Comparison of ENCODE assay signal across 17 mouse cellular contexts in genomic region chr9:58131735-58132134, GRCm38 (mm10). TPM values are rescaled to one million over a fixed set of nuclear protein-coding genes. Genes with fewer than 3 reads are reported as not detected.
DNase-seq lines count a peak whose midpoint lies in the region; ATAC-seq lines count a peak whose summit lies in the region.
"Had no signal": no experiment of that assay in that cellular context is flagged by ENCODE, and none has a peak within 500 bp of the region (broad histone marks: within the 10 kb centered on the region; RNA-seq: fewer than 3 reads in every experiment).

No protein-coding gene starts in this region.

- no peak overlapping the region for H3K4me3 ChIP-seq in kidney, embryonic 15.5 days (replicated peaks)
- no peak overlapping the region for H3K4me3 ChIP-seq in embryonic facial prominence, embryonic 11.5 days (ENCODE audit: low read depth, low read length)
- no peak overlapping the region for H3K4me3 ChIP-seq in heart, embryonic 11.5 days (ENCODE audit: low read depth, low read length)
- H3K4me3 ChIP-seq: midbrain, embryonic 12.5 days had no signal

- no peak overlapping the region for H3K4me2 ChIP-seq in kidney, embryonic 15.5 days
- H3K4me2 ChIP-seq in embryonic facial prominence, embryonic 11.5 days (ENCODE audit: low read depth, low read length), result no peak overlapping the region
- H3K4me2 ChIP-seq in heart, embryonic 11.5 days, result no peak overlapping the region
- H3K4me2 ChIP-seq: liver, embryonic 11.5 days; lung, embryonic 14.5 days; midbrain, embryonic 12.5 days had no signal

- H3K27me3 ChIP-seq in kidney, embryonic 15.5 days, result 0 out of 2 replicates have a peak, but pooled peaks cover 8% of the 10 kb centered on the region
- H3K27me3 ChIP-seq in embryonic facial prominence, embryonic 11.5 days (ENCODE audit: control insufficient read depth, insufficient read depth, low read length), result no peaks in the 10 kb centered on the region
- H3K27me3 ChIP-seq in heart, embryonic 11.5 days (ENCODE audit: control insufficient read depth, insufficient read depth, low read length), result peaks cover 54% of the 10 kb centered on the region

- 66% methylated on average over 7 of the region's 7 CpGs for WGBS in kidney, embryonic 15.5 days
- 72% methylated on average over 7 of the region's 7 CpGs for WGBS in embryonic facial prominence, embryonic 11.5 days
- WGBS in heart, embryonic 11.5 days (ENCODE audit: insufficient replicate concordance), result 57% methylated on average over 7 of the region's 7 CpGs

- H3K4me1 ChIP-seq in kidney, embryonic 15.5 days, result peaks cover 92% of the 10 kb centered on the region
- H3K4me1 ChIP-seq in embryonic facial prominence, embryonic 11.5 days (ENCODE audit: control insufficient read depth, insufficient read depth, low read length), result peaks cover 19% of the 10 kb centered on the region
- H3K4me1 ChIP-seq in heart, embryonic 11.5 days (ENCODE audit: control insufficient read depth, insufficient read depth, low read length), result peaks cover 48% of the 10 kb centered on the region

- no peak overlapping the region; the same call in 1 of the 2 replicates for H3K27ac ChIP-seq in kidney, embryonic 15.5 days
- H3K27ac ChIP-seq in embryonic facial prominence, embryonic 11.5 days (replicated peaks; ENCODE audit: low read depth, low read length), result no peak overlapping the region
- no peak overlapping the region for H3K27ac ChIP-seq in heart, embryonic 11.5 days (ENCODE audit: low read depth, low read length)
- H3K27ac ChIP-seq: macrophage; midbrain, embryonic 12.5 days had no signal

- H3K9ac ChIP-seq in kidney, embryonic 15.5 days, result no peak overlapping the region
- H3K9ac ChIP-seq in embryonic facial prominence, embryonic 11.5 days (replicated peaks; ENCODE audit: low read length), result peak overlapping the region; percentile 18; the same call in 1 of the 2 replicates
- no peak overlapping the region for H3K9ac ChIP-seq in heart, embryonic 11.5 days (ENCODE audit: low read depth, low read length)
- H3K9ac ChIP-seq: lung, embryonic 14.5 days; midbrain, embryonic 12.5 days had no signal

- peak; percentile 40 for DNase-seq in kidney, adult 11 months
- DNase-seq in 3T3-L1 (ENCODE audit: low read depth, low spot score), result peak; percentile 69
- peak; percentile 42 to 54 for DNase-seq in CD8-positive naive resting alpha-beta T cell, adult 2 months (ENCODE audit: low read depth in 2 of 2, low spot score in 2 of 2)
- no peak for DNase-seq in embryonic facial prominence, embryonic 11.5 days (ENCODE audit: low spot score)
- no peak for DNase-seq in urinary bladder, adult 2 months (ENCODE audit: low spot score)
- DNase-seq in adrenal gland, adult 2 months, result no peak
- DNase-seq: cerebellum, adult 9-11 months; lung, embryonic 14.5 days had no signal

- no peaks in the 10 kb centered on the region for H3K9me3 ChIP-seq in kidney, embryonic 15.5 days (replicated peaks)
- H3K9me3 ChIP-seq in embryonic facial prominence, embryonic 11.5 days (replicated peaks; ENCODE audit: control insufficient read depth, low read length), result no peaks in the 10 kb centered on the region
- no peaks in the 10 kb centered on the region for H3K9me3 ChIP-seq in heart, embryonic 11.5 days (replicated peaks; ENCODE audit: control insufficient read depth, low read length)
- H3K9me3 ChIP-seq: midbrain, embryonic 12.5 days had no signal

- no peak for ATAC-seq in kidney, embryonic 15.5 days (replicated peaks; ENCODE audit: low FRiP score)
- ATAC-seq in embryonic facial prominence, embryonic 11.5 days (replicated peaks; ENCODE audit: insufficient number of reproducible peaks, low FRiP score, low TSS enrichment, low read depth), result no peak
- no peak for ATAC-seq in heart, embryonic 11.5 days (replicated peaks; ENCODE audit: insufficient number of reproducible peaks, low FRiP score, low TSS enrichment)
- ATAC-seq: forebrain, embryonic 14.5 days had no signal

- H3K36me3 ChIP-seq in kidney, embryonic 15.5 days, result no peaks in the 10 kb centered on the region
- no peaks in the 10 kb centered on the region for H3K36me3 ChIP-seq in embryonic facial prominence, embryonic 11.5 days (replicated peaks; ENCODE audit: control insufficient read depth, insufficient read depth, low read depth, low read length)
- no peaks in the 10 kb centered on the region for H3K36me3 ChIP-seq in heart, embryonic 11.5 days (ENCODE audit: control insufficient read depth, insufficient read depth, low read length)
- H3K36me3 ChIP-seq: midbrain, embryonic 12.5 days had no signal

RNA-seq across cellular contexts. Expression of gene Ccdc33, which starts 13.1 kb away (rescaled TPM):
- 0.29 and 0.44 TPM in 2 replicates for polyA plus RNA-seq in kidney, embryonic 15.5 days (2015; fragmentation: Nextera tagmentation; extraction: Ambion mirVana)
- polyA plus RNA-seq in embryonic facial prominence, embryonic 11.5 days (2014; fragmentation: Nextera tagmentation; extraction: Ambion mirVana), result 0.54 and 0.77 TPM in 2 replicates
- polyA plus RNA-seq in urinary bladder, adult 2 months (2012; rRNA removed), result 0.06 and 0.09 TPM in 2 replicates
- 0.37 TPM in 1 of 2 replicates, not detected in the other for polyA plus RNA-seq in heart, embryonic 11.5 days (2014; fragmentation: Nextera tagmentation; extraction: Ambion mirVana)
- total RNA-seq in adrenal gland, adult 2 months (2021), result under 1 TPM; 0.21 to 0.84 TPM
- 0.18 and 0.34 TPM in 2 replicates for polyA plus RNA-seq in adrenal gland, adult 2 months (2012; rRNA removed)
- total RNA-seq: granulocyte monocyte progenitor cell, adult 5-6 weeks; MEL had no signal
- polyA plus RNA-seq: C2C12; liver, embryonic 11.5 days; lung, embryonic 14.5 days; macrophage had no signal

Comparison
In these comparisons a context has a peak if more than half of its experiments do, and no peak if none do; other contexts are left out.
1. DNase-seq: peak in kidney, adult 11 months (single experiment), 3T3-L1 (single experiment) and CD8-positive naive resting alpha-beta T cell, adult 2 months (2 of 2); none in embryonic facial prominence, embryonic 11.5 days (single experiment), urinary bladder, adult 2 months (single experiment) and adrenal gland, adult 2 months (single experiment).